Mouse (Mus musculus) hindbrain, embryonic 16.5 days (tissue): ENCODE data around the gene Fam228b. TPM values are rescaled to one million over a fixed set of nuclear protein-coding genes. Genes with fewer than 3 reads are reported as not detected.
"Not testable (repeated sequence)": the region's sequence is repeated elsewhere in the genome, so short reads cannot be mapped to it uniquely, and the experiment has no call there.

Source experiments
- ATAC-seq: fragments of 200-750 bp; cut with Nextera tagmentation; 2 replicates; pipeline ENCODE4 v1.8.0; 2017; ENCODE audit warnings: moderate TSS enrichment, moderate library complexity
- H3K27ac ChIP-seq: fragments of 300-500 bp; sonication (generic); 2 replicates; pipeline ENCODE4 v1.5.1; 2014; ENCODE audit warnings: low read depth, mild to moderate bottlenecking, control low read depth, low read length, moderate library complexity
- H3K27me3 ChIP-seq: fragments of 300-500 bp; sonication (generic); replicated peaks from 2 replicates; pipeline ENCODE4 v1.6.1; 2014; ENCODE audit warnings: low read length; ENCODE audit not compliant: control insufficient read depth, insufficient read depth
- H3K36me3 ChIP-seq: fragments of 300-500 bp; sonication (generic); 2 replicates; pipeline ENCODE4 v1.6.1; 2014; ENCODE audit warnings: mild to moderate bottlenecking, low read length, moderate library complexity, mixed read lengths; ENCODE audit not compliant: control insufficient read depth, insufficient read depth
- H3K4me1 ChIP-seq: fragments of 300-500 bp; sonication (generic); 2 replicates; pipeline ENCODE4 v1.6.1; 2014; ENCODE audit warnings: low read depth, low read length; ENCODE audit not compliant: control insufficient read depth, insufficient read depth
- H3K4me2 ChIP-seq: fragments of 300-500 bp; sonication (generic); 2 replicates; pipeline ENCODE4 v1.6.1; 2014; ENCODE audit warnings: mild to moderate bottlenecking, low read length, control low read depth, moderate library complexity
- H3K4me3 ChIP-seq: fragments of 300-500 bp; sonication (generic); 2 replicates; pipeline ENCODE4 v1.5.1; 2014; ENCODE audit warnings: mild to moderate bottlenecking, low read length, control low read depth, moderate library complexity
- H3K9ac ChIP-seq: fragments of 300-500 bp; sonication (generic); 2 replicates; pipeline ENCODE4 v1.6.1; 2014; ENCODE audit warnings: low read depth, mild to moderate bottlenecking, control low read depth, low read length, moderate library complexity
- H3K9me3 ChIP-seq: fragments of 300-500 bp; sonication (generic); 2 replicates; pipeline ENCODE4 v1.6.1; 2014; ENCODE audit warnings: mild to moderate bottlenecking, low read length, moderate library complexity; ENCODE audit not compliant: control insufficient read depth
- WGBS: fragments of 180-500 bp; shearing (Covaris S2); extraction: QIAGEN DNeasy Blood & Tissue Kit; methylation state at CpG from one replicate; pipeline ENCODE4 v1.1.7; 2014; 5-methylcytosine and 5-hydroxymethylcytosine counted together
- polyA plus RNA-seq: library from polyadenylated mRNA; unstranded; fragments of >200 nt; fragmentation: Nextera tagmentation; extraction: Ambion mirVana; gene quantifications from 2 replicates; pipeline ENCODE4 v1.2.1, GENCODE M21; 2015

Gene Fam228b
- 6.6 and 7.0 TPM in 2 replicates for polyA plus RNA-seq

DNA sequence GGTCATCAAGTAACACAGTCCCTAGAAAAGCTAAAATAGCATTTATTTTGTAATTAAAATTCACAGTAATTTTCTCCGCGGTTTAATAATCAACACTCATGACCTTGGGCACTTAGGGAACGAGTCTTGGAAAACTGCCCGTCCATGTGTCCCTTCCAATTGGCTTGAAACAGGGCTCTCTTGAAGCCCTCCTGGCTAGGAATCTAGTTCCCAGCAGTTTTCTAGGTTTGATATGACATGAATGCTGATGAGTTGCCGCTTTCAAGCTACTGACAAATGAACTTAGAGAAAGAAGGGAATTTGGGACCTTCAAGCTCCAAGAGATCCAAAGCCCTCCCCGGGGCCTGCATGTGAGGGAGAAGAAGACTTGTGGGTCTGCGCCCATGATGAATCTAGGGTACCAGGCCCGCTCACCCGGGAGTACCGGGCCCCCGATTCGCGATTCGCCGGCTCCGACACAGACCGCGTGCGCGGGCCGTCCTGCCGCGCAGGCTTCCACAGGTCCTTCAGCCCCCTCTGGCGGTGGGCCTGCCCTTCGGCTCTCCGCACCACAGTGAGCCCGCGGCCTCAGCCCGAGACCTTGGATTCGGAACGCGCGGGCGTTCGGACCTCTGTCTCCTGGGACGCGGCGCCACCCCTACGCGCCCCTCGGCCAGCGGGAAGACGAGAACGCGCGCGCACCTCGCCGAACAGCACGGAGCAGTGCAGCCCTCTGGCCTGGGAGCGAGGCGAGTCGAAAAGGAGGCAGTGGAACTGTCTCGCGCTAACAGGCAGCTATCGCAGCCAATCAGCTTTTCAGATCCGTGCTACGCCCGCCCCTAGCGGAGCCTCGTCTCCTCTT, at the start of gene Fam228b, which contains the start of gene Pfn4:
TSS of gene Fam228b (minus strand) at position 776 of the 841 bp plus-strand sequence.
TSS of gene Pfn4 (plus strand) at position 531 of the 841 bp plus-strand sequence.
- Histone ChIP-seq H3K9me3 (no peaks in the 10 kb centered on the region), H3K36me3 (no peaks in the 10 kb centered on the region), H3K4me1 (peaks cover 5% of the 10 kb centered on the region; the same call in 1 of the 2 replicates), H3K4me3 (peak within 1 kb of the TSS; percentile 80), H3K9ac (peak within 1 kb of the TSS; percentile 95), H3K27me3 (no peaks in the 10 kb centered on the region), H3K27ac (peak within 1 kb of the TSS; percentile 99), H3K4me2 (peak within 1 kb of the TSS; percentile 63)
- 2% methylated on average over 49 of the region's 61 CpGs for WGBS
- peak; percentile 99 for ATAC-seq

DNA sequence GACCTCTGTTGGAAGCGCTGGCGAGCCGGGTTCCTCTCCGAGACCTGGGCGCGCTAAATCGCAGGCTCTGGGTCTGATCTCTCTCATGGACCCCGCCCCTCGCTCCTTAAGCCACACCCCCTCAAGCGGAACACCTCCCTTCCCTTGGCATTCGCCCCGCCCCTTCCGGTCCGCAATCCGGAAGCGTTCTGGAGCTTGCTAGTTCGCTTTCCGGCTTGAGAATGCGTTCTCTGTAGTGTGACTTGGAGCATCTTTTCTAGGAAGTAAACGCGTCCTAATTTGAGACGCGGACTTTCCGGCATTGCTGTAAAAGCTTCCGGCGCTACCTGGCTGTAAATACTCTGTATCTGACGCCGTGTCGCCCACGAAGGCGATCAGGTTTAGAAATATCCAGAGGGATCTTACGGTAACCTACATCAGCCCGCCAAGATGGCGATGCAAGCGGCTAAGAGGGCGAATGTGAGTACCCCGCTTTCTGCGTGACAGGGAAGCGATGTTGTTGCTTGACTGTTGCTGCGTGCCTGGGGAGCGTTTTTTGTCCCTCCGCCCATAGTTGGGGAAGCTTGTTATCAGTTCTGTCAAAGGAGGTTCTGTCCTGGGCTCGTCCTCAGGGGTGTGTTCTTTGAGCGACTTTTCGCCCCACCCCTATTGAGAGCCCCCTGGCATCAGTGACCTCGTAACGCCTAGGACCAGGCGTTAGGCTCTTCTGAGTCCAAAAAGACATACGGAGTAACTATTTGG, 48.5 kb upstream of the Fam228b start, which contains the start of gene Sf3b6:
TSS of gene Sf3b6 (plus strand) at position 184 of the 741 bp plus-strand sequence.
- Histone ChIP-seq H3K9me3 (no peaks in the 10 kb centered on the region), H3K9ac (peak within 1 kb of the TSS; percentile 74), H3K4me2 (peak within 1 kb of the TSS; percentile 73), H3K27ac (peak within 1 kb of the TSS; percentile 86), H3K4me3 (peak within 1 kb of the TSS; percentile 65), H3K4me1 (peaks cover 14% of the 10 kb centered on the region), H3K36me3 (peaks cover 16% of the 10 kb centered on the region), H3K27me3 (no peaks in the 10 kb centered on the region)
- peak; percentile 99 for ATAC-seq
- WGBS, result under 1% methylated on average over 49 of the region's 49 CpGs

- peak overlapping the region; percentile 65 for H3K4me3 ChIP-seq
- no peaks in the 10 kb centered on the region for H3K9me3 ChIP-seq
- peak overlapping the region; percentile 74 for H3K9ac ChIP-seq
- H3K4me2 ChIP-seq, result peak overlapping the region; percentile 73
- ATAC-seq, result peak; percentile 88
- peaks cover 14% of the 10 kb centered on the region for H3K4me1 ChIP-seq
- 9% methylated on average over 24 of the region's 24 CpGs for WGBS
- H3K36me3 ChIP-seq, result peaks cover 10% of the 10 kb centered on the region; the same call in 1 of the 2 replicates
- peak overlapping the region; percentile 86 for H3K27ac ChIP-seq
- no peaks in the 10 kb centered on the region for H3K27me3 ChIP-seq
Observed at GRCm38 (mm10) chr12:4816680-4817360, 47.8 kb upstream of the Fam228b start.

DNA sequence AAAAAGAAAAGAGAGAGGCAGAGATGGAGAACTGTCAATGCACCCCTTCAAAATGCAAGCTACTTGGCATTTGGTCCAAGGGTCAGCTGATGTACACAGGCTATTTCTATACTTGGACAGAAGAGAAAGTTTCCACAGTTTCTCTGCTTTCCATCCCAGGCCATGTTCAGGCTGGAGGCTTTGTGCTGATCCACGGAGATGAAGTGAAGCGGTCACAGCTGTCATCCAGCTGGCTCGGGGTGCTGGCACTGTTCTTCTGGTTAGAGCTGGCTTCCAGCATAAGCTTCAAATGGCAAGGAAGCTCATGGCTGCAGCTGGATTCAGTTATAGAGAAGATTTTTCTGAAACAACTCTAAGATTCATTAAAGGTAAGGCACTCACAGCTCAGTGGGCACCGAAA, 44.6 kb upstream of the Fam228b start:
- Histone ChIP-seq H3K4me1 (peaks cover 9% of the 10 kb centered on the region), H3K27ac (no peak overlapping the region), H3K9ac (no peak overlapping the region; the same call in 1 of the 2 replicates), H3K36me3 (no peaks in the 10 kb centered on the region), H3K4me2 (no peak overlapping the region), H3K27me3 (no peaks in the 10 kb centered on the region), H3K4me3 (no peak overlapping the region), H3K9me3 (no peaks in the 10 kb centered on the region)
- no peak for ATAC-seq
- whole genome bisulfite sequencing, result 77% methylated on average over 4 of the region's 4 CpGs

DNA sequence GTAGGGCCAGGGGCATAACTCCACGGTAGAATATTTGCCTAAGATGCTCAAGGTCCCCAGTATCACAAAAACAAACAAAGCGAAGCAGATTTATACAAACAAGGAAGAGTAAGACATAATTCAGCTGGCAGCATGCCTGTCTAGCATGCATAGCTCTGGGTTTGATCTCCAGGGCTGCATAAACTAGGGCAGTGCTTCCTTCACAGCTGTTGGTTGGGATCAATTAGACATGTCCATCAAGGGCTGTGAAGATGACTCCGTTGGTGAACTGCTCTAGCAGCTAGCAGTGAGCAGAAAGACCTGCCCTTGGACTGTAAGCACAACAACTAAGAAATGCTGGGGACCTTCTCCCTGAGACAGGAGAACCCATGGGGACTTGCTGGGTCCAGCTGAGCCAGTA, 42.6 kb upstream of the Fam228b start:
- Histone ChIP-seq H3K27me3 (no peaks in the 10 kb centered on the region), H3K9me3 (no peaks in the 10 kb centered on the region), H3K9ac (no peak overlapping the region), H3K4me1 (peaks cover 4% of the 10 kb centered on the region), H3K36me3 (no peaks in the 10 kb centered on the region), H3K4me3 (no peak overlapping the region), H3K4me2 (no peak overlapping the region), H3K27ac (no peak overlapping the region)
- 69% methylated on average over 3 of the region's 3 CpGs for WGBS
- no peak for ATAC-seq

DNA sequence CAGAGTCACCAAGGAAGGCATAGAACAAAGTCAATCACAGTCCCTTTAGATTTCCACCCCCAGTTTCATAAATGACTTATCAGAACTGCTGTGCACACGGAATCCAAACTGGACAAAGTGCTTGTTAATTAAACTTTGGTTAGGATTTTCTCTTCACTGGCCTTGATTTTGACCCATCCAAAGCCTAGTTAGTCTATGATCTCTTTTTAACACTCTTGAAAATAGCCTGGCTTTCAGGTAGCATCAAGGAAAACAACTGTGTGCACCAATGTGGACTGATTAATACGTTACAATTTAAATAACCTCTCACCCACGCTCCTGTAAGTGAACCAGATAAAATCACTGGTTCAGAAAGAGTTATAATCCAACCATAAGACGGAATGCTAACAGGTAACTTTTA, 42.0 kb upstream of the Fam228b start:
- H3K9me3 ChIP-seq, result no peaks in the 10 kb centered on the region
- H3K36me3 ChIP-seq, result no peaks in the 10 kb centered on the region
- H3K4me2 ChIP-seq, result no peak overlapping the region
- H3K27ac ChIP-seq, result no peak overlapping the region
- no peaks in the 10 kb centered on the region for H3K4me1 ChIP-seq
- 79% methylated on average over 4 of the region's 4 CpGs for WGBS
- ATAC-seq, result no peak
- no peaks in the 10 kb centered on the region for H3K27me3 ChIP-seq
- H3K4me3 ChIP-seq, result no peak overlapping the region
- no peak overlapping the region for H3K9ac ChIP-seq

GRCm38 (mm10) chr12:4797471-4797870, 28.4 kb upstream of the Fam228b start:
- H3K27me3 ChIP-seq, H3K4me2 ChIP-seq, H3K27ac ChIP-seq: not testable (repeated sequence)

GRCm38 (mm10) chr12:4793718-4794117, 24.7 kb upstream of the Fam228b start:
- no peak for ATAC-seq
- no peak overlapping the region for H3K9ac ChIP-seq
- no peak overlapping the region for H3K4me2 ChIP-seq
- no peak overlapping the region for H3K27ac ChIP-seq
- 60% methylated on average over 1 of the region's 1 CpGs for WGBS
- H3K4me1 ChIP-seq, result no peaks in the 10 kb centered on the region
- no peaks in the 10 kb centered on the region for H3K36me3 ChIP-seq
- no peaks in the 10 kb centered on the region for H3K27me3 ChIP-seq
- no peak overlapping the region for H3K4me3 ChIP-seq
- H3K9me3 ChIP-seq, result no peaks in the 10 kb centered on the region

More at GRCm38 (mm10) chr12:4797471-4797870, 28.4 kb upstream of the Fam228b start:
- not testable (repeated sequence) for H3K36me3 ChIP-seq, H3K4me3 ChIP-seq, ATAC-seq, H3K9me3 ChIP-seq, H3K9ac ChIP-seq, H3K4me1 ChIP-seq
- 87% methylated on average over 6 of the region's 6 CpGs for WGBS
